Mouse (Mus musculus) heart, embryonic 12.5 days (tissue): ENCODE measurements around the gene Zfp386. TPM values are rescaled to one million over a fixed set of nuclear protein-coding genes. Genes with fewer than 3 reads are reported as not detected.
A peak's percentile ranks its signal among the peaks of the same experiment; 100 is the strongest.

Experiments used
- ATAC-seq: fragments of 200-750 bp; cut with Nextera tagmentation; 2 replicates; pipeline ENCODE4 v1.8.0; 2017; ENCODE audit warnings: moderate TSS enrichment, moderate library complexity; ENCODE audit not compliant: insufficient number of reproducible peaks, low FRiP score
- H3K27ac ChIP-seq: fragments of 300-500 bp; sonication (generic); 2 replicates; pipeline ENCODE4 v1.5.1; 2016; ENCODE audit warnings: mild to moderate bottlenecking, moderate library complexity; ENCODE audit not compliant: poor library complexity, severe bottlenecking
- H3K27me3 ChIP-seq: fragments of 300-500 bp; sonication (generic); replicated peaks from 2 replicates; pipeline ENCODE4 v1.6.1; 2016; ENCODE audit warnings: mild to moderate bottlenecking, moderate library complexity
- H3K36me3 ChIP-seq: fragments of 300-500 bp; sonication (generic); 2 replicates; pipeline ENCODE4 v1.6.1; 2016; ENCODE audit warnings: mild to moderate bottlenecking, moderate library complexity
- H3K4me1 ChIP-seq: fragments of 300-500 bp; sonication (generic); replicated peaks from 2 replicates; pipeline ENCODE4 v1.6.1; 2016; ENCODE audit warnings: mild to moderate bottlenecking
- H3K4me2 ChIP-seq: fragments of 300-500 bp; sonication (generic); 2 replicates; pipeline ENCODE4 v1.6.1; 2016; ENCODE audit warnings: mild to moderate bottlenecking, moderate library complexity
- H3K4me3 ChIP-seq: fragments of 300-500 bp; sonication (generic); 2 replicates; pipeline ENCODE4 v1.5.1; 2016; ENCODE audit warnings: mild to moderate bottlenecking
- H3K9ac ChIP-seq: fragments of 300-500 bp; sonication (generic); 2 replicates; pipeline ENCODE4 v1.6.1; 2016; ENCODE audit warnings: mild to moderate bottlenecking, moderate library complexity
- H3K9me3 ChIP-seq: fragments of 300-500 bp; sonication (generic); replicated peaks from 2 replicates; pipeline ENCODE4 v1.6.1; 2016; ENCODE audit warnings: mild to moderate bottlenecking, moderate library complexity
- WGBS: fragments of 180-500 bp; shearing (Covaris S2); methylation state at CpG from one replicate; pipeline ENCODE4 v1.1.7; 2016; 5-methylcytosine and 5-hydroxymethylcytosine counted together
- polyA plus RNA-seq: library from polyadenylated mRNA; unstranded; fragments of >200 nt; fragmentation: Nextera tagmentation; extraction: Ambion mirVana; gene quantifications from 2 replicates; pipeline ENCODE4 v1.2.1, GENCODE M21; 2016

The Zfp386 gene
- polyA plus RNA-seq, 1 experiment from 2014 or later: 32.2 TPM

DNA sequence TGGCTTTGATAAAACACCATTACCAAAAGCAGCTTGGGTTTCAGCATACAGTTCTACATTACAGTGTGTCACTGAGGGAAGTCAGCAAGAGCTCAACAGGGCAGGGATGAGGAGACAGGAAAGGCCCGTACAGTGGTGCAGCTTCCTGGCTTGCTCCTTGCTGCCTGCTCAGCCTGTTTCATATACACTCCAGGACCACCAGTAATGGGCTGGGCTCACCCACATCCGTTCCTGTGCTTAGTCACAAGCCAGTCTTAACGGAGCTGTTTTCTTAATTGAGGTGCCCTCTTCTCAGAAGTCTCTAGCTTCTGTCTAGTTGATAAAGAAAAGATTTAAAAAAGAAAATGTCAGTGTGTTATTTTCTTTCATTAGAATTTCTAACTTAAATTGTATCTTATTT is 8.6 kb downstream of the Zfp386 start:
- Histone ChIP-seq H3K9ac (no peak overlapping the region), H3K4me1 (no peaks in the 10 kb centered on the region), H3K4me2 (no peak overlapping the region), H3K4me3 (no peak overlapping the region), H3K36me3 (peaks cover 55% of the 10 kb centered on the region), H3K9me3 (peaks cover 5% of the 10 kb centered on the region), H3K27me3 (no peaks in the 10 kb centered on the region), H3K27ac (no peak overlapping the region)
- 88% methylated on average over 3 of the region's 3 CpGs for WGBS
- no peak for ATAC-seq

DNA sequence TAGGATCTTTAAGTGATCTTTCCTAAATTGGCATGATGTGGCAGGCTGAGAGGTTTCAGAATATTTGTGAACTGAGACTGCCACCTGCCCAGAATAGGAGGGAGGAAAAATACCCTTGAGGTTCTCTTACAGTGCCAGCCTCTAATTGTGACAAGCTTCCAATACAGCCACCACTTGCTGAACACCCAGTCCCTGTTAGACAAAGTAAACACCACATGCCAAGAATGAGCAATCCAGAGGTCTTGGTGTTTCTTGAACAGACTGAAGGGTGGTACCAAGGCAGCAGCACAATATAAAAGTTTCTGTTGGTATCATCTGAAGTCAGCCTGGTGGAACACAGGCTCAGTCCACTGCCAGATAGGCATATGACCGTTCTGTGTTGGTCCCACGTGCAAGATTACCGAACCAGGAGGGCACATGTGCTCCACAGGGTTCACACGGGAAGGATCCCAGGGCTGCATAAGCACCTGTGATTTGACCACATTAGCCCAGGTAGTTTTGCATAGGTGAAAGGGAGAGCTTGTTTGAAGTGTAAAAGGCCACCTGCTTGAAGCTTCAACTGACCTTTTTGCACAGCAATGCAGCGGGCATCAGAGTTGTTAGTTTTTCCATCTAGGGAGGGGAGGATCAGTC is 14.2 kb downstream of the Zfp386 start:
- H3K27ac ChIP-seq: no peak overlapping the region
- ATAC-seq: no peak
- H3K4me2 ChIP-seq: no peak overlapping the region
- 85% methylated on average over 5 of the region's 5 CpGs for WGBS
- H3K9ac ChIP-seq: no peak overlapping the region
- peaks cover 44% of the 10 kb centered on the region for H3K36me3 ChIP-seq
- H3K4me3 ChIP-seq: no peak overlapping the region
- peaks cover 20% of the 10 kb centered on the region for H3K9me3 ChIP-seq
- no peaks in the 10 kb centered on the region for H3K4me1 ChIP-seq
- H3K27me3 ChIP-seq: no peaks in the 10 kb centered on the region

DNA sequence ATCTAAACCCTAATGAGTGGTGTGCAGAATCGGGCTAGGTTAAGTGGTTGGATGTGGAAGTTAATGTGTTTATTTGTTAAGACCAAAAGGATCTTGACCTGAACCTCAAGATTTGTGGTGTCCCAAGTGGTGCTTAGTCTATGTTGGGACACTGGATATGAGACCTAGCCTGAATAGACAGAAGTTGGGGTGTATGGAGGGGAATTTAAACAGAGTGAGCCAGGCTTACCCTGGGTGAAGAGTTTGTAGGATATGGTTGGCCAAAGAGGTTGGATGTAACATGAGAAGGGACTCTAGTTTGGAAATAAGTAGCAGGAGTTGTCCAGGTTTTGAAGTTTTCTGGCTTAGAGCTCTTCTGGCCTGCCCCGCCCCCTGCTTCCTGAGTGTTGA is 14.7 kb downstream of the Zfp386 start:
- no peaks in the 10 kb centered on the region for H3K4me1 ChIP-seq
- H3K36me3 ChIP-seq: peaks cover 39% of the 10 kb centered on the region
- H3K27me3 ChIP-seq: no peaks in the 10 kb centered on the region
- H3K27ac ChIP-seq: no peak overlapping the region
- no peak overlapping the region for H3K4me3 ChIP-seq
- no peak overlapping the region for H3K9ac ChIP-seq
- WGBS: 95% methylated on average over 2 of the region's 2 CpGs
- peaks cover 20% of the 10 kb centered on the region for H3K9me3 ChIP-seq
- ATAC-seq: no peak
- no peak overlapping the region for H3K4me2 ChIP-seq

DNA sequence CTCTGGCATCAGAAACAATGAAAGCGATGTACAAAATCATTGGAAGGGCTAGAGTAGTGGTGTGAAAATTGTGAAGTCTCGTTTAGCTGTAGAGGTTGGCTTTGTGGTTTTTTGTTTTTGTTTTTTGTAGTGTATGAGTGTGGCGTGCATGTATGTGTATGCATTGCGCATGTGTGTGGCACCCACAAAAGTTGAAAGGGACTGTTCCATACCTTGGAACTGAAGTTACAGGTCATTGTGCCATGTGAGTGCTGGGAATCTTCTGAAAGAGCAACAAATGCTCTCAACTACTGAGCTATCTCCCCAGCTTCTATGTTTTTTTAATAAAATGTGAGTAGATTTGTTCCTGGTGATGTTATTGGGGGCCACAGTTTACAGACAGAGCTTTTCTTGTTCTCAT is 15.5 kb downstream of the Zfp386 start:
- Histone ChIP-seq H3K4me2 (no peak overlapping the region), H3K4me3 (no peak overlapping the region), H3K36me3 (peaks cover 33% of the 10 kb centered on the region), H3K27me3 (no peaks in the 10 kb centered on the region), H3K4me1 (no peaks in the 10 kb centered on the region), H3K9ac (no peak overlapping the region), H3K27ac (no peak overlapping the region), H3K9me3 (peaks cover 20% of the 10 kb centered on the region)
- WGBS: 85% methylated on average over 4 of the region's 4 CpGs
- no peak for ATAC-seq

DNA sequence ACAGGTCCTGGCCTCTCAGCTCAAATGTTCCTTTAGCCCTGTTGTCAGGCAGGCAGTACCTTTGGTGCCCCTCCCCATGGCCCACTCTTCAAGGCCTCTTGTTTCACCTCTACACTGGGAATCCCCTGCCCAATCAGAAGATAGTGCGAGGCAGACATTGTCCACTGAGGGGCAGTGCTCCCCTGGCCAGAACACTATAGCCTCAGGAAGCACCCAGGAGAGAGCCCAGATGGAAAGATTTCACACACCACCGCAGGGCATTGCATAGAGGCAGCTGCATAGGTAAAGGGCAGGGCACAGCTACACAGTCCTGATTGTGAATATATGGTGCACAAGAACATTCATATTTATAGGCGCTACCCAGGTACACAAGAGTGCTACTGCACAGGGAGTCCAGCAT is 23.5 kb downstream of the Zfp386 start:
- Histone ChIP-seq H3K4me1 (no peaks in the 10 kb centered on the region), H3K9ac (no peak overlapping the region), H3K27me3 (peaks cover 20% of the 10 kb centered on the region), H3K27ac (no peak overlapping the region), H3K4me2 (no peak overlapping the region), H3K9me3 (no peaks in the 10 kb centered on the region), H3K36me3 (no peaks in the 10 kb centered on the region), H3K4me3 (no peak overlapping the region)
- 22% methylated on average over 3 of the region's 3 CpGs for WGBS
- ATAC-seq: 0 out of 2 replicates have a peak, but pooled peaks have one; percentile 48

DNA sequence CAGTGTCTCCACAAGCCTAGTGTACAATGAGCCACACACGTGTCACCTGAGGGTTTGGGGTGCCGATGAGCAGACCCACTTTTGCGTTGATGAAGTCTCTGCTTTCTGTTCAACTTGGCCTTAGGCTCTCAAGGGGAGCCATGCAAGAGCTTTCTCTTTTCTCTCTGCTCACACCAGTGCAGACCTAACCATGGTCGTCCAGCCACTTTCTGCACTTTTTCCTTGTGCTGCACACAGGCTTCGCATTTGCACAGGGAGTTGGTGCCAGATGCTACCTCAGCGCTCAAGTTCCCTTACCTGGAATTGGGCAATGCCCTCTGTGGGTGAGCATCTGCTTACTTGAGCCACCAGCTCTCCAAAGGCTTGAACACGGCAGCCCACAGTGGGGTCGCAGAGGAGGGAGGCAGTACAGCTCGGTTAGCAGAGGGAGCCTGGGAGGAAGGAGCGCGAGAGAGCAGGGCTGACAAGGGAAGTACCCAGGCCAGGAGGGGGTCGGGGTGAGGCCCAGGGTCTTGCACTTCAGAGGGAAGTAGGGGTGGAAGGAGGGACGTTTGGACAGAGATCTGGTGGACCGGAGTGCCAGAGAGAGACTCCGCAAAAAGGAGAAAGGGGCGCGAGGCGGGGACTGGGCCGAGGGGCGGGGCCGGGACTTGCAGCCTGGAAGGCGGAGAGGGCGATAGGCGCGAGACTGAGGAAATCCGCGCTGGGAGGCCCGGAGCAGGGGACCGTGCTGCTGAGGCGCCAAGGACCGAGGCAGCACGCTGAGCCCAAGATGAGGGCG is 29.7 kb downstream of the Zfp386 start, which contains the start of gene Vipr2:
Vipr2 (plus strand) TSS at position 653 of the 781 bp plus-strand sequence.
- no peaks in the 10 kb centered on the region for H3K36me3 ChIP-seq
- peaks cover 44% of the 10 kb centered on the region for H3K27me3 ChIP-seq
- peak within 1 kb of the TSS; percentile 62 for H3K9ac ChIP-seq
- peak within 1 kb of the TSS; percentile 57 for H3K4me3 ChIP-seq
- no peak within 1 kb of the TSS for H3K27ac ChIP-seq
- ATAC-seq: peak; percentile 83
- 6% methylated on average over 33 of the region's 33 CpGs for WGBS
- peak within 1 kb of the TSS; percentile 94 for H3K4me2 ChIP-seq
- no peaks in the 10 kb centered on the region for H3K9me3 ChIP-seq
- H3K4me1 ChIP-seq: peaks cover 2% of the 10 kb centered on the region; the same call in 1 of the 2 replicates

DNA sequence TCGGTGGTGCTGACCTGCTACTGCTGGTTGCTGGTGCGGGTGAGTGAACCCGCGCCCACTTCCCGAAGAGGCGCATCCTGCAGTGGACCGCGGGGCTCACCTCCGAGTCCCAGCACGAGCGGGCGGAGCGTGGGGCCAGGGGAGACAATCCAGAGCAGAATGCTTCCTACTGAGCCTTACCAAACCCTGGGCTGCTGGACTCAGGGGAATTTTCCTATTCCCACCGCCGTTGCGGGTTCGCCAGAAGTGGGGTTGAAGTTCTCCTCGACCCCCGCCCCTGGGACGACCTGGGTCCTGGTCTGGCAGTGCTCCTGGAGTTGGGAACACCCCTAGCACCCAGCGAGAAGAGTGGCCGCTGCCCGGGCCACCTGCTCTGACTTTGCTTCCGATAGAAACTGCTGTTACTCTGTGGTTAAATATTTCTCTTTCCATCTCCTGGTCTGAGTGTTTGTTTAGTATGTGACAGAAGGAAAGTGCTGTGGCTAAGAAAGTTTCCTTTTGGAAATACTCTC is 30.4 kb downstream of the Zfp386 start:
- under 1% methylated on average over 24 of the region's 24 CpGs for WGBS
- H3K4me1 ChIP-seq: peaks cover 2% of the 10 kb centered on the region; the same call in 1 of the 2 replicates
- peak overlapping the region; percentile 94 for H3K4me2 ChIP-seq
- H3K9me3 ChIP-seq: no peaks in the 10 kb centered on the region
- no peaks in the 10 kb centered on the region for H3K36me3 ChIP-seq
- peak overlapping the region; percentile 62 for H3K9ac ChIP-seq
- peak; percentile 62 for ATAC-seq
- peak overlapping the region; percentile 57 for H3K4me3 ChIP-seq
- H3K27ac ChIP-seq: no peak overlapping the region
- peaks cover 44% of the 10 kb centered on the region for H3K27me3 ChIP-seq

DNA sequence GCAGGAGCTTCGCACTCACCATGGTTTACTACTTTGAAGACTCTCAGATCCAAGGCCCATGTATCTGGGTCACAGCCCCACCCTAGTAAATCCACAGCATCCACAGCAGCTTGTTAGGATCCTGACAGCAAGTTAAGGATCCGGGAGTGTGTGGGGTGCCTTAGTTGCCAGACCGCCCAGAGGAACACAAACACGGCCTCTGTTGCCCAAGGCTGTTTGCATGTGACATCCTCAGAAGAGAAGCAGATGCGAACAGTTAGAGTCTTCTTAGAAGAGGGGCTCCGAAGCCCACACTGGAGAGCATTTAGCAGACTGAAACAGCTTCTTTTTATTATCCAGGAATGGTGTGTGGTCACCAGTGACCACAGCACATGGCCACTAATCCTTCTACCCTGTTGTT is 35.6 kb downstream of the Zfp386 start:
- Histone ChIP-seq H3K9ac (no peak overlapping the region), H3K4me1 (no peaks in the 10 kb centered on the region), H3K27ac (no peak overlapping the region), H3K27me3 (peaks cover 16% of the 10 kb centered on the region), H3K36me3 (no peaks in the 10 kb centered on the region), H3K9me3 (no peaks in the 10 kb centered on the region), H3K4me2 (no peak overlapping the region), H3K4me3 (no peak overlapping the region)
- WGBS: 77% methylated on average over 6 of the region's 6 CpGs
- ATAC-seq: no peak

DNA sequence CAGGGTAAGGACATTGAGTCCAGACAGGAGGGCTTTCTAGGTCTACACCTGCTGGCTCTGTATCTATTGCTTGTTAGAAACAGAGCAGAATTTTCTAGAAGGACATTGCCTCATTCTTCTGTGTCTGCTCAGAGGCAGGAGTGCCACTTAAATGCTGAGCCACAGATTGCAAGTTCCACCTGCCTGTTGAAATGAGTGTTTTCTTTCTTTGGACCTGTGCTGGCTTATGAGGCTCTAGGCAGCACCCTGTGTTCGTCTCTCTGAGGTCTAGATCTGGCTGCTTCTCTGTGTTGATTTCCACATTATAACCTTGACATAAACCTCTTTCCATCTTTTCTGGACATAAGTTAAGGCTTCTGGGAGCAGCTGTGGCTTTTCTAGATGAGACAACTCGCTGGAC is 36.8 kb downstream of the Zfp386 start:
- no peaks in the 10 kb centered on the region for H3K9me3 ChIP-seq
- H3K27ac ChIP-seq: no peak overlapping the region
- H3K4me2 ChIP-seq: no peak overlapping the region
- no peaks in the 10 kb centered on the region for H3K36me3 ChIP-seq
- no peak overlapping the region for H3K9ac ChIP-seq
- 49% methylated on average over 2 of the region's 2 CpGs for WGBS
- no peak for ATAC-seq
- H3K27me3 ChIP-seq: peaks cover 6% of the 10 kb centered on the region
- no peak overlapping the region for H3K4me3 ChIP-seq
- no peaks in the 10 kb centered on the region for H3K4me1 ChIP-seq

DNA sequence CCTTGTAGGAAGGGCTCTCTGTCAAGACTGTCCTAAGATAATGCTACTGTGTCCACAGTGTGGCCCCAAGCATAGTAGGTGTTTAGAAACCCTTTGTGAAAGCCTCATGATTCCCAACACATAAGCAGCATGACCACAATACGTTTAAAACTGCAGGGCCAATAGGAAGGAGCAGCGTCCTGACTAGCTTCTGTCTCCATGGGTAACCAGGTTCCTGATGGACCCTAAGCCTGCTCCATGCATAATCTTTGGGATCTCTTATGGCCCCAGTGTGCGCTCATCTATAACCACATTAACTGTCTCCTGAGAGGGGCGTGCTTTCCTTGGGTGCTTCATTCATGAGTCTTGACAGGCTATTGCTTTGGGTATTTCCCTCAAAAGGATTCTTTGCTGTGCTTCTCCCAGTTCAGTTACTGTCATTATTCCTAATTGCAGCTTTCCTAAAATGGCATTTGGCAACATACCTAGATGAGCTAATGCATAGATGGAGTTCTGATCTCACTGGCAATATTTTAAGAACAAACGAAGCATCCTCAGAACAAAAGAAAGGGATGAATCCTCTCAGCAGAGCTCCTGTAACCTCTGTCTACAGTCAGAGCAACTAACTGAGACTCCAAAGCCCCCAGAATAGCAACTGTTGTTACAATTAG is 39.6 kb downstream of the Zfp386 start:
- Histone ChIP-seq H3K27ac (no peak overlapping the region), H3K36me3 (no peaks in the 10 kb centered on the region), H3K27me3 (no peaks in the 10 kb centered on the region), H3K9ac (no peak overlapping the region), H3K4me2 (no peak overlapping the region), H3K4me3 (no peak overlapping the region), H3K4me1 (no peaks in the 10 kb centered on the region), H3K9me3 (no peaks in the 10 kb centered on the region)
- no peak for ATAC-seq
- 79% methylated on average over 5 of the region's 5 CpGs for WGBS

DNA sequence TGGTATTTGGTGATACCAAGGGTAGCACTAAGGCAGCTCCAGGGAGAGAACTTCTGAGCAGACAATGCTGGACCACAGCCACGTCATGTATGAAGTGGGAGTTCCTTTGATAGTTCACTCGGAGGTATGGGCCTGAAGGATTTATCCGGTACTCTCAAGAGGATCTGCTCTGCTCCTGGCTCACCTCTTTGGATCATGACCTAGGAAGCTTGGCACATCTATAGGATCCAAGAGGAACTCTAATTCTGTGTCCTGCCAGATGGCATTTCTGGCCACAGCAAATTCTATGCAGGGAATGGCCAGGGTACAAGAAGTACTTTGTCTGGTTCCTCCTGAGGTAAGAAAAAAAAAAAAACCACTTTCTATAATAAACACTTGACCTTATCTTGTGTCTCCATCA is 42.3 kb downstream of the Zfp386 start:
- no peaks in the 10 kb centered on the region for H3K9me3 ChIP-seq
- H3K9ac ChIP-seq: no peak overlapping the region
- no peaks in the 10 kb centered on the region for H3K36me3 ChIP-seq
- H3K4me2 ChIP-seq: no peak overlapping the region
- no peaks in the 10 kb centered on the region for H3K4me1 ChIP-seq
- H3K27ac ChIP-seq: no peak overlapping the region
- no peak for ATAC-seq
- no peak overlapping the region for H3K4me3 ChIP-seq
- no peaks in the 10 kb centered on the region for H3K27me3 ChIP-seq
- WGBS: 81% methylated on average over 3 of the region's 3 CpGs
